Mouse (Mus musculus) testis, adult 2 months (tissue): ENCODE results near the gene Optc. TPM values are rescaled to one million over a fixed set of nuclear protein-coding genes. Genes with fewer than 3 reads are reported as not detected.

ENCODE experiments used
- H3K27ac ChIP-seq: fragments of 200-500 bp; 2 replicates; pipeline ENCODE4 v1.5.1; 2012; ENCODE audit warnings: low read depth, low read length; ENCODE audit not compliant: control insufficient read depth, insufficient read depth
- H3K27me3 ChIP-seq: fragments of 200-500 bp; 2 replicates; pipeline ENCODE4 v1.6.1; 2012; ENCODE audit warnings: mild to moderate bottlenecking, low read length, moderate library complexity; ENCODE audit not compliant: control insufficient read depth, insufficient read depth
- H3K36me3 ChIP-seq: fragments of 200-500 bp; 2 replicates; pipeline ENCODE4 v1.6.1; 2012; ENCODE audit warnings: mild to moderate bottlenecking, low read length; ENCODE audit not compliant: control insufficient read depth, insufficient read depth
- H3K4me1 ChIP-seq: fragments of 200-500 bp; 2 replicates; pipeline ENCODE4 v1.6.1; 2012; ENCODE audit warnings: low read length; ENCODE audit not compliant: control insufficient read depth, insufficient read depth
- H3K4me3 ChIP-seq: fragments of 200-500 bp; 2 replicates; pipeline ENCODE4 v1.5.1; 2012; ENCODE audit warnings: low read depth, mild to moderate bottlenecking, low read length, moderate library complexity, mixed read lengths; ENCODE audit not compliant: control insufficient read depth
- CTCF ChIP-seq: fragments of 200-500 bp; IDR thresholded peaks from 2 replicates; pipeline ENCODE4 v1.5.1; 2012; ENCODE audit warnings: low read depth, mild to moderate bottlenecking, inconsistent platforms, low read length, moderate library complexity; ENCODE audit not compliant: control insufficient read depth, insufficient read depth, insufficient replicate concordance
- POLR2A ChIP-seq: fragments of 200-500 bp; IDR thresholded peaks from 2 replicates; pipeline ENCODE4 v1.6.1; 2012; ENCODE audit warnings: low read depth, mild to moderate bottlenecking, inconsistent platforms, low read length, moderate library complexity; ENCODE audit not compliant: control insufficient read depth
- polyA plus RNA-seq: library from polyadenylated mRNA; depleted of rRNA; stranded (reverse); fragments of >200 nt; gene quantifications from 2 replicates; pipeline ENCODE4 v1.2.3, GENCODE M21; 2012

Gene Optc
- polyA plus RNA-seq, 1 experiment, result 0.86 TPM

DNA sequence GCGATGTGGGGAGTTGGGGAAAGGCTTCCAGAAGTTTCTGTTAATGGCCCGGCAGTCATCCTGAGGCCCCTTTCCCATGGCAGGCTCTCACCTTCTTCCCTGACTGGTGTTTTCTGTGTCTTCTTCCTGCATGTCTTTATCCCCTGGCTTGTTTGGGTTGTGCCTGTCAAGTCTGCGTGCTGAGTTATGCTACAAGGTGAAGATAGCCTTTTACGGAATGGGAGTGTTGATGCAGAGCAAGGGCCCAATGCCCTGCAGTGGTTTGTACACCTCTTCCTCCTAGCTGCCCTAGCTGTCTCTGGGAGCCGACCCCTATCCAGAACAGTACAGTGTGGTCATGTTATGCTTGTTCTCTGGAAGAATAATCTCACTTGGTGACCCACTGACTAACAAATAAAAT is 46.8 kb downstream of the Optc start:
- Histone ChIP-seq H3K4me3 (no peak overlapping the region), H3K27ac (no peak overlapping the region), H3K27me3 (no peaks in the 10 kb centered on the region), H3K4me1 (peaks cover 9% of the 10 kb centered on the region), H3K36me3 (no peaks in the 10 kb centered on the region)
- no peak for TF ChIP-seq POLR2A
- TF ChIP-seq CTCF, result no peak

DNA sequence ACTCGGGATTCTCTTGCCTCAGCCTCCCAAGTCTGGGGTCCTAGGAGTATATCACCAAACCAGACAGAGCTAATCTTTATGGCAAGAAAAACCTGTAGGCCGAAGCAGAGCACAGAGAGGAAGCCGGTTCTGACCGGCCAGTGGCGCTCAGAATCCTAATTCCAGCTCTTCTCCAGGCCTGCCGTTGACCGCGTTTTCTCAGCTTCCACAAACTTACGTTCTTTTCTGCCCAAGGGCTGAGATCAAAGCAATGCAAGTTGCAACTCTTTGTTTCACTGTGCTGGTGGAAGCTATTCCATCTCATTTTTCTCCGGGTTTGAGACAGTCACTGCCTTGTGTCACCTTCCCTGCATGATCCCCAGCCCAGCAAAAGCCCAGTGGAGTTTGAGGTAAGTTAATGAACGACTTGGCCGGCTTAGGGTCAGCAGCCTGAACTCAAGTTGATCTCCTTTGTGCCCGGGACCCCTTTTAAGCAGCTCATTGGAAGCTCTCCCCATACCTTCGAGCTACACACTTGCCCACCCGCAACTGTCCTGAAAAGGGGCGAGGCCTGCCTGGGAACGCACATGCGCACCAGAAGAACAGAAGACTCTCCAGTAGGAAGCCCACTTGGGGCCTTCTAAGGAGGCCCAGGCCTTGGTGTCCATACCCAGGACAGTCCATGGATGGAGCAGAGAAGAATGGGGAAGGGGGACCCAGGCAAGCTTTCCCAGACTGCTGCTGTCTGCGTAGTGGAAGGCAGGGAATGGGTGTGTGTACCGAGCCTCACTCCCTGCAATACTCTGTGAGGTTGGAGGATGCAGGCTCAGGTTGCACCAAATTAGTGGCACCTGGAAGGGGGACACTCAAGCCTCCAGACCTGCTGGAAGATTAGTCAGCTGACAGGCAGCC is 47.7 kb downstream of the Optc start:
- Histone ChIP-seq H3K36me3 (no peaks in the 10 kb centered on the region), H3K27ac (peak overlapping the region; percentile 57), H3K4me1 (peaks cover 9% of the 10 kb centered on the region), H3K4me3 (no peak overlapping the region), H3K27me3 (no peaks in the 10 kb centered on the region)
- TF ChIP-seq POLR2A (no peak), CTCF (no peak)

DNA sequence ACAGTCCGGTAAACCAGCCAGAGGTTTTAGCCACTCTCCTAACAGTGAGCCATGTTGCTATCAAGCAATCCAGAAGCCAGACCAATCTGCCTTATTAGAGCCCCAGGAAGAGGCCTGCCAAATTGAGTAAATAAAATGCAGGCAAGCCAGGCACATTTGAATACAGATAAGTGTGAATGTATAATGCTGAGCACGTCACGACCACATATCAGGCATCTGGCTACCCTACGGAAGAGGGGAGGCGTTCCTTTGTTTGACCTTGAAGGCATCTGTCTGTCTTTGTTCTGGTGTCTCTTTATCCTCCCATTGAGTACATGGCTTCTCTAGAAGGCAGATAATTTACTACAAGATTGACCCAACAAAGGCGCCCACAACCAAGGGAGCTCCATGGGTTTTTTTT is 48.5 kb downstream of the Optc start:
- Histone ChIP-seq H3K27ac (no peak overlapping the region), H3K36me3 (no peaks in the 10 kb centered on the region), H3K27me3 (no peaks in the 10 kb centered on the region), H3K4me1 (peaks cover 11% of the 10 kb centered on the region), H3K4me3 (no peak overlapping the region)
- TF ChIP-seq CTCF (no peak), POLR2A (no peak)

DNA sequence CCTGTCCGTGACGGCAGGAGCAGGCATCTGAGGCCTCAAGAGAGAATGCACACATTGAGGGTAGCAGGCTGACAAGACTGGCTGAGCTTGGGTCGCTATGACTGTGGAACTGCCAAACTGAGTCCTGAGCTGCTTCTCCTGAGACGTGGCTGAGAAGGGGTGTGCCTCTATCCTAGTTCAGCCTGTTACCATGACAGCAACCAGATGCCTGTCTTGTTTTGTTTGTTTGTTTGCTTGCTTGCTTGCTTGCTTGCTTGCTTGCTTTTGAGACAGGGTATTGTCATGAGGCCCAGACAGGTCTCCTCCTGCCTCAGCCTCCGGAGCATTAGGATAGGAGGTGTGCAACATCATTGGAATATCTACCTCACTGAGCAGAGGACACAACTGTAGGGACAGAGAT is 50.0 kb downstream of the Optc start:
- H3K27ac ChIP-seq, result no peak overlapping the region
- H3K4me3 ChIP-seq, result no peak overlapping the region
- no peaks in the 10 kb centered on the region for H3K27me3 ChIP-seq
- no peak for TF ChIP-seq CTCF
- no peak for TF ChIP-seq POLR2A
- peaks cover 11% of the 10 kb centered on the region for H3K4me1 ChIP-seq
- H3K36me3 ChIP-seq, result no peaks in the 10 kb centered on the region

DNA sequence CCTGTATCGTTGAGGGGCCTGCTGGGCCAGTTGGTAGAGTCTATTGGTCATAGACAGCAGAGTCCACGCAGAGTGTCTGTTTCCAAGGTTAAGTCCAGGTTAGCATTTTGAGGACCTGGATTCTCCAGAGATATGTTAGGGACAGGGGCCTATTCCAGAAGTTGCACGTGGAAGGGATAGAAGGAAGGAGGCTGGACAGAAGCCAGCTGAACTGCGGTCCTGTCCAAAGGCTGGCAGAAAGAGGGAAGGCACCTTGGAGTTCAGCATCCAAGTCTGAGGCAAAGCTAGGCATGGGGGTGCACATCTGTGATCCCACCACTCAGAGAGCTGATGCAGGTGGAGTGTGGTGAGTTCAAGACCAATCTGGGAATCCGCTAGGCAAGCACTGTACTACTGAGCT is 50.6 kb downstream of the Optc start:
- H3K27ac ChIP-seq, result no peak overlapping the region
- H3K4me3 ChIP-seq, result no peak overlapping the region
- H3K27me3 ChIP-seq, result no peaks in the 10 kb centered on the region
- peaks cover 11% of the 10 kb centered on the region for H3K4me1 ChIP-seq
- H3K36me3 ChIP-seq, result no peaks in the 10 kb centered on the region
- TF ChIP-seq POLR2A, result no peak
- no peak for TF ChIP-seq CTCF

DNA sequence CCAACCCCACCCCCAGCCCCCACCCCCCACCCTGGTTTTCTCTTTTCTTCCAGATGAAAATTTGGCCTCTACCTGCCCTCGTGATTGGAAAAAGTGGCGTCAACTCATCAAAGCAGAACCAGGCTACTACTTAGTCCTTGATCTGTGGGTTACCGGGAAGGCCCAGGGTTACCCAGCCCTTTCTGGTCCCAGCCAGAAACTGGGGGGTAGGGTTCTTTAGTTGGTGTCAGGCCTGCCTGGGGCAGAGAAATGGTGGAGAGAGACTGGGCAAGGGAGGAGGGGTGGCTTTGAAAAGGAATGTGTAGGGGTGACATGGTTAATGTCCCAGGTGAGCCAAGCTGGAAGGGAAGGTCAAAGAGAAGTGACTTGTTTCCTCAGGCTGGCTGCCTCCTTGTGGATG is 51.1 kb downstream of the Optc start:
- Histone ChIP-seq H3K27me3 (no peaks in the 10 kb centered on the region), H3K4me3 (no peak overlapping the region), H3K4me1 (peaks cover 11% of the 10 kb centered on the region), H3K27ac (no peak overlapping the region), H3K36me3 (no peaks in the 10 kb centered on the region)
- TF ChIP-seq POLR2A (no peak), CTCF (no peak)

DNA sequence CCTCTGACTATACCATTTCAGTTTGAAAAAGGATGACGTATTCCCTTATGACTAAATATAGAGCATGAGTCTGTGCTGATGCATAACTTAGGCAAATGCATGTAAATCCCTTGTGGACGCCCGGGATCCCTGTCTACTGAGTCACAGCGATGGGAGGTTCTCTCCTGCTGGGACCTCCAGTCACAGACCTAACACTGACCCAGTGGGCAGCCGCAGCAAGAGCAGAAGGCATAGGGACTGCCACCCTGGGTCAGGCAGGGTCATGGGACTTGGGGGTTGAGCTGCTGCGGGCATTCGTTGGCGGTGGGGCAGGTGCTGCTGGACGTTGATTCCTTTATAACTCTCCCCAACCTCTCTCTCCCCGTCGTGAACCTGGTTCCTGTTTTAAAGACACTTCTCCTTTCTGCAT is 51.7 kb downstream of the Optc start:
- no peak overlapping the region for H3K4me3 ChIP-seq
- TF ChIP-seq POLR2A, result no peak
- no peak for TF ChIP-seq CTCF
- peaks cover 11% of the 10 kb centered on the region for H3K4me1 ChIP-seq
- no peaks in the 10 kb centered on the region for H3K36me3 ChIP-seq
- H3K27ac ChIP-seq, result no peak overlapping the region
- H3K27me3 ChIP-seq, result no peaks in the 10 kb centered on the region
